Mouse (Mus musculus) heart, postnatal 0 days (tissue): ENCODE measurements around the gene Ago3. TPM values are rescaled to one million over a fixed set of nuclear protein-coding genes. Genes with fewer than 3 reads are reported as not detected.

Experiments
- ATAC-seq: fragments of 200-750 bp; cut with Nextera tagmentation; 2 replicates; pipeline ENCODE4 v1.8.0; 2017; ENCODE audit warnings: low read depth, moderate number of reproducible peaks, moderate library complexity; ENCODE audit not compliant: insufficient read depth
- DNase-seq: peaks from one replicate; pipeline ENCODE4 v3.0.0-alpha.2; 2016; ENCODE audit warnings: low spot score
- H3K27ac ChIP-seq: fragments of 300-500 bp; sonication (generic); 2 replicates; pipeline ENCODE4 v1.5.1; 2014; ENCODE audit warnings: low read depth, mild to moderate bottlenecking
- H3K27me3 ChIP-seq: fragments of 300-500 bp; sonication (generic); 2 replicates; pipeline ENCODE4 v1.6.1; 2014; ENCODE audit warnings: low read length, mixed read lengths; ENCODE audit not compliant: control insufficient read depth, insufficient read depth
- H3K36me3 ChIP-seq: fragments of 300-500 bp; sonication (generic); replicated peaks from 2 replicates; pipeline ENCODE4 v1.6.1; 2014; ENCODE audit warnings: low read length, mixed read lengths; ENCODE audit not compliant: control insufficient read depth, insufficient read depth
- H3K4me1 ChIP-seq: fragments of 300-500 bp; sonication (generic); 2 replicates; pipeline ENCODE4 v1.6.1; 2014; ENCODE audit warnings: antibody characterized with exemption; ENCODE audit not compliant: control insufficient read depth, insufficient read depth
- H3K4me2 ChIP-seq: fragments of 300-500 bp; sonication (generic); 2 replicates; pipeline ENCODE4 v1.6.1; 2014; ENCODE audit warnings: low read depth, mild to moderate bottlenecking, low read length, moderate library complexity
- H3K4me3 ChIP-seq: fragments of 300-500 bp; sonication (generic); 2 replicates; pipeline ENCODE4 v1.5.1; 2014; ENCODE audit warnings: low read depth, low read length
- H3K9ac ChIP-seq: fragments of 300-500 bp; sonication (generic); replicated peaks from 2 replicates; pipeline ENCODE4 v1.6.1; 2014; ENCODE audit warnings: low read depth, low read length, mixed read lengths
- H3K9me3 ChIP-seq: fragments of 300-500 bp; sonication (generic); replicated peaks from 2 replicates; pipeline ENCODE4 v1.6.1; 2016; ENCODE audit warnings: low read length; ENCODE audit not compliant: control insufficient read depth
- CTCF ChIP-seq: IDR thresholded peaks from 2 replicates; pipeline ENCODE4 v1.5.1; 2016; ENCODE audit warnings: antibody characterized with exemption, control low read depth, low read depth
- EP300 ChIP-seq: IDR thresholded peaks from 2 replicates; pipeline ENCODE4 v1.6.1; 2016; ENCODE audit warnings: antibody characterized with exemption, low read depth
- WGBS: fragments of 180-500 bp; shearing (Covaris S2); extraction: QIAGEN DNeasy Blood & Tissue Kit; methylation state at CpG from one replicate; pipeline ENCODE4 v1.1.7; 2014; 5-methylcytosine and 5-hydroxymethylcytosine counted together
- polyA plus RNA-seq: library from polyadenylated mRNA; unstranded; fragments of >200 nt; fragmentation: Nextera tagmentation; extraction: Ambion mirVana; gene quantifications from 2 replicates; pipeline ENCODE4 v1.2.1, GENCODE M21; 2015
- total RNA-seq: library from RNA; depleted of rRNA; stranded (reverse); fragments of >200 nt; gene quantifications from 2 replicates; pipeline ENCODE4 v1.2.3, GENCODE M21; 2014; ENCODE audit warnings: low replicate concordance

Gene Ago3
- total and polyA plus RNA-seq, 2 experiments from 2014 or later, result 3.3 to 8.3 TPM

DNA sequence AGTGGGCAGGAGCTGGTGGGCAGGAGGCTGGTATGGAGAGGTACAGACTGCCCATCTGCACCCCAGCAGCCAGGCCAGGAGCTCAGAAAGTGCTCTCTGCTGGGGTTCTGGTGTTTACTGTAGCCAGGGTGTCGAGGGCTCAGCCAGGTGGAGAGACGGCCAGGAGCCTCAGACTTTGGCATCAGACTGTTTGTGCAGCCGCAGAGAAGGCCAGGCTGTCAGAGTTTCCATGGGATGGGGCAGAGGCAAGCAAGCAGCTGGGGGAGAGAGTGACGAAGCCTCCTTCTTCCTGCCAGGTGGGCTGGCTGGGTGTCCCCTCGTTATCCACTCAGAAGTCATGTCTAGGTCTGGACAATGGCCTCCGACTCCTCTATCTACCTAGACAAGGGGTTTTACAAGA lies 134.2 kb downstream of the Ago3 start:
- peaks cover 5% of the 10 kb centered on the region; the same call in 1 of the 2 replicates for H3K4me1 ChIP-seq
- no peak overlapping the region for H3K27ac ChIP-seq
- WGBS, result 78% methylated on average over 6 of the region's 6 CpGs
- DNase-seq (no peak), ATAC-seq (no peak)
- no peak overlapping the region for H3K4me3 ChIP-seq
- H3K4me2 ChIP-seq, result no peak overlapping the region
- H3K27me3 ChIP-seq, result peaks cover 37% of the 10 kb centered on the region
- no peak for TF ChIP-seq EP300
- no peak for TF ChIP-seq CTCF
- H3K36me3 ChIP-seq, result no peaks in the 10 kb centered on the region
- H3K9ac ChIP-seq, result no peak overlapping the region
- no peaks in the 10 kb centered on the region for H3K9me3 ChIP-seq

DNA sequence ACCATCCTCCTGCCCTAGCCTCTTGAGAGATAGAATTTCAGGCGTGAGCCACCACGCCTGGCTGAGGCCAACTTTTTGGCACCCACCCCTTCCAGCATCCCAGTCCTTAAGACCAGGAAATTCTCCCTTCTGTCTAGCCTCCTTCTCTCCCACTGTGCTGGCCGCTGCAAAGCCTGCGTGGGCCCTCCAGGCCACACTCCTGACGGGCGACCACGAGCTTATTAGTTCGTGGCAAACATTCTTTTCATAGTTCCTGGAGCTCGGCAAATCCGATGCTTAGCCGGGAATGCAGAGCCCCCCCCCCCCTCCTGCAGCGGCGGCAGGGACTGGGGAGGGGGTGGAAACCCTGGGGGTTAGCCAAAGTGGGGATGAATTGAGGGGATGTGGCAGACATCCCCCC lies 138.2 kb downstream of the Ago3 start:
- WGBS, result 21% methylated on average over 12 of the region's 13 CpGs
- Histone ChIP-seq H3K36me3 (no peaks in the 10 kb centered on the region), H3K27me3 (peaks cover 51% of the 10 kb centered on the region), H3K9me3 (no peaks in the 10 kb centered on the region), H3K4me1 (no peaks in the 10 kb centered on the region), H3K4me3 (no peak overlapping the region), H3K9ac (no peak overlapping the region), H3K27ac (no peak overlapping the region), H3K4me2 (no peak overlapping the region)
- ATAC-seq, result no peak
- no peak for TF ChIP-seq EP300
- no peak for TF ChIP-seq CTCF
- DNase-seq, result no peak

DNA sequence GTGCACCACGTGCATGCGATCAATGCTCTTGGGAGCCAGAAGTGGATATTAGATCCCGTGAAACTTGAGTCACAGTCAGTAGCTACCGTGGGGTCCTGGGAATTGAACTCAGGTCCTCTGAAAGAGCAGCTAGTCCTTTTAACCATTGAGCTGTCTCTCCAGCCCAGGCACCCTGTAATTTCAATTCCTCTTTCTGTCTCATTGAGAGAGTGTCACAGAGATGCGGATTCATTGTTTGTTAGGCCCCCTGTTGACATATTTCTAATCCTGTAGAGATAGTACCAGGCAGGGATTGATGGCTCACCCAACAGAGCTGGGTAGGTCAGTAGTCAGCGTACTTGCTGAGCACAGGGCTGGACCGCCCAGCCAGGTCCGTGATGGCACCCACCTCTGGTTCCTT lies 139.0 kb downstream of the Ago3 start:
- DNase-seq (no peak), ATAC-seq (no peak)
- WGBS, result 86% methylated on average over 8 of the region's 8 CpGs
- H3K27ac ChIP-seq, result no peak overlapping the region
- no peaks in the 10 kb centered on the region for H3K9me3 ChIP-seq
- H3K4me3 ChIP-seq, result no peak overlapping the region
- H3K27me3 ChIP-seq, result peaks cover 50% of the 10 kb centered on the region
- H3K4me2 ChIP-seq, result no peak overlapping the region
- H3K36me3 ChIP-seq, result no peaks in the 10 kb centered on the region
- TF ChIP-seq EP300, result no peak
- no peak for TF ChIP-seq CTCF
- H3K4me1 ChIP-seq, result no peaks in the 10 kb centered on the region
- H3K9ac ChIP-seq, result no peak overlapping the region

DNA sequence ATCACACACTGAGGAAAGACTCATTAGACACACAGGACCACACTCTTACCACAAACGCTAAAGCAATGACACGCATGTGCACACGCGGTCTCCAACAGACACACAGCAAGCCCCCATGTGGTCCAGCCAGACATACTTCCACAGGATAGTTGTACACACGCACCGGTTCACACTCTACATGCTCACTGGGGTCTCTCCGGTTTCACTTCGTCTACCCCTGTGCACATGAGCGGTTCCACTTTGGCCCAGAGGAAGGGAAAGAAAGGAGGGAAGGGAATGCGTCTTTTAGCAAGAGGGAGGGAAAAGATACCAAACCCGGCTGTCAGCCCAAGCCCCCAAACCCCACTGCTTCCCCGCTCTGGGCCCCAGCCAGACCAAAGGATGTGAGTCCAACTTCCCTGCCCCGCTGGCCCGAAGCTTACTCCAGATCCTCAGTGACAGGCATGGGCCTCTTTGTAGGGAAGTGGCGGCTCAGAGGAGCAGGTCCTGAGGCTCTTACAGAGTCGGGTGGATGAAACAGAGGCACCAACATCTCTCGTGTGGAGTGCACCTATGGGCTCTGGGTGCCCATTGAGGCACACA lies 141.2 kb downstream of the Ago3 start:
- peaks cover 64% of the 10 kb centered on the region for H3K27me3 ChIP-seq
- peak overlapping the region; percentile 33; the same call in 1 of the 2 replicates for H3K4me2 ChIP-seq
- H3K4me3 ChIP-seq, result no peak overlapping the region
- H3K27ac ChIP-seq, result no peak overlapping the region
- DNase-seq (no peak), ATAC-seq (no peak)
- H3K4me1 ChIP-seq, result no peaks in the 10 kb centered on the region
- no peaks in the 10 kb centered on the region for H3K36me3 ChIP-seq
- no peak overlapping the region for H3K9ac ChIP-seq
- no peak for TF ChIP-seq EP300
- no peak for TF ChIP-seq CTCF
- H3K9me3 ChIP-seq, result no peaks in the 10 kb centered on the region
- WGBS, result 36% methylated on average over 17 of the region's 17 CpGs

DNA sequence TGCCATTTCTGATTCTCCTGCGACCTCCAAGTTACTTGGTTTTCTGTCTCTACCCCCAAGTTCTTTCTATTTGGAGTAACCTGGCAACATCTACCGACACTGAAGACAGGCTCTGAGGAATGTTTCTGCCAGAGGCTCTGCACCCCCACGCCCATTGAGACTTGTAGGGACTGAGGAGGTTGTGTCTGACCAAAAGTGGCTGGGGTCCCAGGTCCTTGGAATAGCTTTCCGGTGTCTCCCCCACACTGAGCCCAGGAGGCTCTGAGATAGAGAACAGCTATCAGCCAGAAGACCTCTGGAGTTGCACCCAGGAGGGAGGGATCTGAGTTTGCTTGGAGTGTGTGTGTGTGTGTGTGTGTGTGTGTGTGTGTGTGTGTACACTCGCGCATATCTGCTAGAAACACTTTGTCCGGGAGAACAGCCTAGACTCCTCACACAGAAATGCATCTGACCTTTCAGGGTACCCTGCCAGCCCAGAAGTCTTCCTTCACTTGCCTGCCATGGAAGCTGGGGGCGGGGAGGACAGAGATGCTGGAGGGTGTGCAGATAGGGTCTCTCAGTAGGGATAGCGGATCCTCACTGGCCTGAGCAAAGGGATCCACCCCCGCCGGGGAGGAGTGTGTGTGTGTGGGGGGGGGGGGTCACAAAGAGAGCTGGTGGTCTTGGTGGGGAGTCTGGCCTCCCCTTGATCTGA lies 141.9 kb downstream of the Ago3 start:
- ATAC-seq, result no peak
- no peak overlapping the region for H3K4me3 ChIP-seq
- DNase-seq, result no peak

More for the DNA sequence above, 141.9 kb downstream of the Ago3 start:
- no peak overlapping the region for H3K9ac ChIP-seq
- H3K36me3 ChIP-seq, result no peaks in the 10 kb centered on the region
- 27% methylated on average over 11 of the region's 11 CpGs for WGBS
- no peaks in the 10 kb centered on the region for H3K4me1 ChIP-seq
- no peaks in the 10 kb centered on the region for H3K9me3 ChIP-seq
- H3K27ac ChIP-seq, result no peak overlapping the region
- peak overlapping the region; percentile 33; the same call in 1 of the 2 replicates for H3K4me2 ChIP-seq
- TF ChIP-seq EP300 (no peak), CTCF (no peak)
- peaks cover 65% of the 10 kb centered on the region for H3K27me3 ChIP-seq
